Mouse (Mus musculus): ENCODE data around the gene Syndig1.

Gene Syndig1

DNA sequence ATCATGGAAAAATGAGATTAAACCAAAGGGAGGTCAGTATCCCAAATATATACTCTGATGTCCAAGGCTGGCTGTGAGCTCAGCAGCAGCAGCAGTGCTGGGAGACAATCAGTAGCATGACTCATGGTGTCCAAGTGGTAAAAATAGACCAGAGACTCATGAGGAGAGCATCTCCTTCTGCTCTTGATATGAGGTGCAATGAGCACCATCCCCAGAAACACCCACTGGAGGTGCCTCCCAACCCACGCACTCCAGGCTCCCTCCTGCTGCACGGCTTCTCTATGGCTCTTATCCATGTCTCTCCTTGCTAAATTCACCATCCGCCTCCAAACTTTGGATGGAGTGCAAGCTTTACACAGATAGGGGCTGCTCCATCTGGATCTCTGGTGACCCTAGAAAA lies 44.3 kb downstream of the Syndig1 start:
- DNase-seq (ENCODE audit: low spot score in 2 of 2): no peak

DNA sequence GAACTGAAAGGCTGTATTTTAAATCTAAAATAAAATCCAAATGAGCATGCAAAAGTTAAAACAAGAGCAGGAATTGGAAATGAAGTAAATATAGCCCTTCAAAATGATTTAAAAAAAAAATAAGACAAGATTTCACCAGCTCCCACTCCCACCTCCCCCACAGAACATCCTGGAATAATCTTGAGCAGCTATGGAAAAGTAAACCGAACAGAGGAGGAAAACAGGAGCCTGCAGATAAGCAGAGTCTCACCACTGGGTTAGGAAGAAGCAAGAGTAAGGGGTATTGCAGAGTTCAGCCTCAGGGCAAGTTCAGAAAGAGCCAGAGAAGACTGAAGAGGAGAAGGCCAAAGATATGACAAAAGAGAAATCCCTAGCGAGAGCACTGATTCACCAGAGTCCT lies 48.9 kb downstream of the Syndig1 start:
- DNase-seq (ENCODE audit: low spot score in 2 of 2): no peak

DNA sequence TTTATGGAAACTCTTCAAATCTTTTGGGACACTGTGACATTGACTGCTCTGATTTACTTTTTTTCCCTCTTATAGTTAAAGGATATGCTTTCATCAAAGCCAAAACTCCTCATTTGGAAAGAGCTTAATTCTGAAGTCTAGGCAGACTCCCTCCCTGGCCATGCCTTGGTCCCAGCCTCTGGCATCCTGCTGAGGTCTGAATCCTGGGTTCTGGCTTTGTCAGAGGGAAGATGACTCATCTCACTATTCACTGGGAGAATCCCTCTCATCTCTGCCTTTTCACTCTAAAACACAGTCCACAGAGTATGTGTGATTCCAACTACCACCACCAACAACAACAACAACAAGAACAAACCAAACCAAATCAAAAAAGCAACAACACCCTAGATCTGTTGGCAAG lies 58.6 kb downstream of the Syndig1 start:
- no peak for DNase-seq (ENCODE audit: low spot score in 2 of 2)

DNA sequence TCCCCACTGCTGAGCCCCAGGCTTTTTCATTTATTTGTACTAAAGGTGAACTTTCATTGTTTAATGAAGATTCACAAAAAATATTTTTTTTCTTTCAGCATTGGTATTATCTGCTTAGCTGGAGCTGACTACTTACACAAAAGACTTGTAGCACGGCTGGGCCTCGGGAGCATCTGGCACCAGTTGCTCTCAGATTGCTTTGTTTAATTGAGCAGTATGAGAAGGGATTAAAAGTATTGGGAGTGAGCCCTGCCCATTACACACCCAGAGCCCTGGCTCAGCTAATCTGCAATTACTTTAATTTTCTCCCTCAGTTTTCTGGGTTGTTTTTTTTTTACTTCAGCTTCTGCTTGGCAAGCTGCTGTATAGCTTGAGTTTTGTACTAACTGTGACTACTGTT lies 62.6 kb downstream of the Syndig1 start:
- no peak for DNase-seq (ENCODE audit: low spot score in 2 of 2)

DNA sequence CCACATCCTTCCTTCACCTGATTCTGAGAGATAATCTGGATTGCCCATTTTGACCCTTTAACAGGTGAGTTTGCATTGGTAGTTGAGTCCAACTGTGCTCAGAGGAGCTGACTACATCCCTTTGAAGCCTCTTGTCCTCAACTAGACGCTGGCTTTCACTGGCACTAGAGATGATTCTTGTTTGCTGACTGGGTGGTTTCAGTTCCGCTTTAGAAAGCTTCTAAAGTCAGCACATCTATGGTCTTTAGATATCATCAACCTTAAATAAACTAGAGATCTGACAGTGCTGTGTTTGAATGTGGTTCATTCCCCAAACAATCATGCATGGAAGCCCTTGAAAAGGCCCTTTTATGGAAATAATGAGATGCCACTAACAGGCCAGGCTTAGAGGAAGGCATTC lies 67.3 kb downstream of the Syndig1 start:
- no peak for DNase-seq (ENCODE audit: low spot score in 2 of 2)

DNA sequence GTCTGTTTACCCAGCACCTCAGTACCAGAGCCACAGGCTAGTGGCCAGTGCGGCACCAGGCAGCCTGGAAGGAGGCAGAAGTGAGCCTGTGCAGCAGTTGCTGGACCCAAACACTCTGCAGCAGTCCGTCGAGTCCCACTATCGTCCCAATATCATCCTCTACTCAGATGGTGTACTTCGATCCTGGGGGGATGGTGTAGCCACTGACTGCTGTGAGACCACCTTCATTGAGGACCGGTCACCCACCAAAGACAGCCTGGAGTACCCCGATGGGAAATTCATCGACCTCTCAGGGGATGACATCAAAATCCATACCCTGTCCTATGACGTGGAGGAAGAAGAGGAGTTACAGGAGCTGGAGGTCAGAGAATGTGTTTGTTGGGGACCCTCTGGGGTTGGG lies 70.6 kb downstream of the Syndig1 start:
- DNase-seq (ENCODE audit: low spot score in 2 of 2): no peak

DNA sequence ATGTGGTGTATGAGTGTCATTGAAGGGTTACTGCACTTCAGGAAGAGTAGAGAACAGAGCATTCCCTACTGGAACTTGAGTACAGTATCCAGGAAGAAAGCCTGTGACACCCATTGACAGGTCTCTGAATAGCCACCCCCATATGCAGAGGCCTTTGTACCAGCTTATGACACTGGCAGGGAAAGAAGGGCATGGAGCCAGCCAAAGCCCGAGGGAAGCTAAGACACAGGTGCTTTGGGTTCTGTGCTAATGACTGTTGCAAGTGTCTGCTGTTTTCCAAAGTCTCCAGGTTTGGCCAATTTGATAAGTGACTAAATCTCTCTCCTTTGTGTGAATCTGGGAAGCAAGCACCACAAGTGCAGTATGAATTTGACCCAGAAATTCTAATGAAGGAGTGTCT lies 71.6 kb downstream of the Syndig1 start:
- no peak for DNase-seq (ENCODE audit: low spot score in 2 of 2)

DNA sequence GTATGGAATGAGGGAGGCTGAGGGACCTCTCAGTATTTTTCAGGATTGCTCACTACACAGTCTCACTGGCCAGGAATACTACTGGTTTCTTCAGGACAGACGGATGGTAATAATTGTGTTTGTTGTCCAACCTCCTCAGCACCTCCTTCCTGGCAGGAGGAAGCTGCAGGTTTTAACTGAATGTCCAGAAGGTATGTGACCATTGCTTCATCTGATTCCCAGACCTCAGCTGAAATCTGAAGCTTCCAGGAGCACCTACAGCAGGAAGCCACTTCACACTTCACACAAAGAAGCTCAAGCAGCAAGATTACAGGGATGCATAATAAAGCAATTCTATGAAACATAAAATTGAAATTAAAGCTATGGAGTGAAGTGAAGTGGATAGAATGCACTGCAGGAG lies 75.4 kb downstream of the Syndig1 start:
- no peak for DNase-seq (ENCODE audit: low spot score in 2 of 2)

DNA sequence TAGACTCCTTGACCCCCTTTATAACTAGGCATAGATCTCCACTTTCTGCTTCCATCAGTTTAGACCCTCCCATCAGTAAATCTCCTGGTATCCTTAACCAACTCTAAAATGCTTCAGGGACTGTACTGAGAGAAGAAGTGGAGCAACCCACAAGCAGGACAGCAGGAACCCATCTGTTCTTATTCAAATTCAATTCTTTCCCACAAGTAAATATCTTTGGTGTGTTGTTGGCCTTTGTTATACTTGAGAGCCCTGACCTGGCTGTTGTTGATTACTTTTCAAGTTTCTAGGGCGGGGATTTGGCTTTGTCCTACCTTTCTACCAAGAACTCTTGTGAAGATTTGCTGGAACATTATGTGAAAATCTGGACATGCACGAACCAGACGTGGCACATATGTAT lies 77.7 kb downstream of the Syndig1 start:
- DNase-seq (ENCODE audit: low spot score in 2 of 2): no peak

DNA sequence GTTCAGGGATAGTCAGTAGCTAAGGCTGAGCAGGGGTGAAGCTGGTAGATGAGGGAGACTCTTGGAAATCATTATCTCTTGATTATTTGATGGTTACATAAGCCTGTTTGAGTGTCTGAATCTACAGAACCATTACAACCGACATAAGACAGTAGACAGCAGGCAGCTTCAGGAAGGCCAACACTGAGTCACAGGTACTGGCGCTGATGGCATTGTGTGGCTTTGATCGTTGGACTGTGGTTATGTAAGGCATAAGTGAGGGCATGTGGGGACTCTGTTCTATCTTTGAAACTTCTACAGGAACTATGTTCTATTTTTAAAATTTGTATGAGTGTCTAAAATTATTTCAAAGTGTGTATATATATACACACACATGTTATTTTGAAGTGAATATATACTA lies 88.2 kb downstream of the Syndig1 start:
- no peak for DNase-seq (ENCODE audit: low spot score in 2 of 2)

DNA sequence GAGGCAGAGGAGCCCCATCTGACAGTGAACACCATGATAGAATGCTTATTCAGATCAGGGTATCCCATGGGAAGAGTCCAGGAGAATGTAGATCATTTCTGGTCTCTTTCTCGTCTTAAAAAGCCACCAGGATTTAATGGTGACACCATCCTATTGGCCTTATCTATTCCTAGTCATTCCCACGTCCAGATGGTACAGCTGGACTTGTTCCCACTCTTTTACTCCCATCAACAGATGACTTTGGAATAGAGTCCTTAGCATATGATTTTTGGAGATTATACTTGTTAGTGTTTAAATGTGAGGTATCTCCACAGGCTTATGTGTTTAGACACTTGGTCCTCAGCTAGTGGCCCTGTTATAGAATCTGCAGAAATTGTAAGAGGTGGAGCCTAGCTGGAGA lies 94.5 kb downstream of the Syndig1 start:
- no peak for DNase-seq (ENCODE audit: low spot score in 2 of 2)

DNA sequence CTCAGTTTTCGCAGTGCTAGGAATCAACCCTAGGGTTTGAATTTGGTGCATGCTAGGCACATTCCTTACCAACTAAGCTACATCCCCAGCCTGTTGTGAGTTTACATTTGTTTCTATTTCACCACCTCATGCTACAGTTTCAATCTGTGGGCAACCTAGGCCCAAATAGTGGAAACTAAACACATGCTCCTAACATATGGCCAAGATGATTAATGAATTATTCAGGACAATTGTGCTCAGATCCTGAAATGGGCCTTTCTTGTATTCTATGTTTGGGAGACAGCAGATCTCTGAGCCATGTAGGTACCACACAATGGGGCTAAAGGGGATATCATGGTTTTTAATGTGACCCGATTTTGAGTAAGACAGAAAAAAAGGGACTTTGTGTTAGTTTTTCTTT lies 96.9 kb downstream of the Syndig1 start:
- no peak for DNase-seq (ENCODE audit: low spot score in 2 of 2)

DNA sequence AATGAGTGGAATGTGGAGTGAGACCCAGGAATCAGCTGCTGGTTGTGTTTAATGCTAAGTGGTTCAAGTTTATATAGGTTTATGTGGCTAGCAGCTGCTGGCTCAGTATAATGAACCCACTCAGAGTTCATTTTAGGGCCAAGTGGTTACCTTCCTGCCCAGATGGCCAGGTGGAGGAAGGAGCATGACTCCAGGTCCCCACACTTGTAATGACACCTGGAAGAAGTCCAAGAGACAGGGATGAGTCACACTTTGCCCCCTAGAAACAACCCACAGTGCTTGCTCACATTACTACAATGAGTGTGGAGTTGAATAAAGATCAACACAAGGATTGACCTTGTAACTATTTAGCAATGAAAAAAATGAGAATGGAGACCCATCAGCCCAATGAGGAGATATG lies 98.0 kb downstream of the Syndig1 start:
- no peak for DNase-seq (ENCODE audit: low spot score in 2 of 2)

DNA sequence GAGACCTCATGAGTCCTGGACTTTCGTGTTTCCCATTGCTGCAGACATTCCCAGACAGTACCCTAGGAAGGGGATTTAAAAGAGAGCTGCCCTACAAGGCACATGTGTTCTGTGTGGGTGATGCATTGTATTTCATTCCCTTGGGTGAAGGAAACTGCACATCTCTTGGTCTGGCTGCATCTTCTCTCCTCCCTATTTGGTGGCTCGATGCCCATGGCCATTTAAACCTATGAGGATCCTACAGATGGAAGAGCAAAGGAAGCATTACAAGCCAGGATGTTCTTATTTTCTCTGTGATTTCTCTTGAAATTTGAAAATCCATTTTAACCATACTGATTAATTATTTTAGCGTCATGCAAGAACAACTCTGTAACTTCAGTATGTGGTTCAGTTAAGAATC lies 98.5 kb downstream of the Syndig1 start:
- no peak for DNase-seq (ENCODE audit: low spot score in 2 of 2)

DNA sequence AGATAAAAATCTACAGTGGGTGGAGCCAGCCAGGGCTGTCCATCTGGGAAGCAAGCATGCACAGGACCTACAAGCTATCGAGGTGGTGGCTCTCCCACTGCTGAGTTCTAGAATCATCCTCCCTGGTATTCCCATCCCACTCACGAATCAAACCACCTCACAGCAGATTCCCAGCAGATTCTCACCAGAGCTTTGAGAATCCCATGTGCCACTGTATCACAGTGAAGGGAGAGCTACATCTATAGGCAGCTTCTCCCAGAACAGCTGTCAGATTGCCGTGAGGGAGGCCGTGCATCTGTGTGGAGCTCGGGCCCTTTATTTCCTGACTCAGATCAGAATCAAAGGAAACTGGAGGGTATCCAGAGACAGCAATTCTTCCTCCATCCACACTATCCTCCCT lies 101.0 kb downstream of the Syndig1 start:
- DNase-seq (ENCODE audit: low spot score in 2 of 2): no peak

DNA sequence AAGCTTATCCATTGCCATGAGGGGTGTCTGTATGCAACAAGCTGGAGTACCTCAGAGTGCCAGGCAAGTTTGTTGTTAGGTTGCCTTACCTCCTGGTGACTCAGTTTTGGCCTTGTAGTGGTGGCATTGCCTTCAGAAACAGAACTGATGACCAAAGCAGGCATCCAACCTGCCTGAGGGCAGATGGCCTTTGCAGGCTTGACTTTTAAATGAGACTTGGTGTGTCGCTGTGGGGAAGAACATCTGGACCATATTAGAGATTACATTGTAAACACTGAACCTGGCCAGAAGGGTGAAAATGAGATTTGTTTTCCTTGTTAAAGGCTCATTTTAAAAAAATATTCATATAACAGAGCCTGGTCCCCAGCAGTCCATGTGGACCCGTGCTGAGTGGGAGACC lies 102.1 kb downstream of the Syndig1 start:
- DNase-seq (ENCODE audit: low spot score in 2 of 2): no peak

DNA sequence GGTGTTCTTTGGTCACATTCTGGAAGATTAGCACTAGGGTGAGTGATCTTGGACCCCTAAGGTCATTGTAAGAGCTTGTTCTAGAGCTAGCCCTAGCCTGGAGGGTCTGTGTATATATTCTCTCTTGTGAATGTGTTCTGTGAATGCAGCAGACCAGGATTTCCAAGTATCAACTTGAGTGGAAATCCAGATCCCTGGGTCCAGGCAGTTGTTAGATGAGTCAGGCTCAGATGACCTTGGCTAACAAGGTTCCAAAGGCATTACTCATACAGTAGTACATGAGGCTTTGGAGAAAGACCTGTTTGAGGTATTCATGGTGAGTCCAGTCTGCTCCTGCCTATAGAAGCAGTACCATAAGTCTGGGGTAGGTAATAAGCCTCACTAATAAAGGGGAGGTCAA lies 103.1 kb downstream of the Syndig1 start:
- no peak for DNase-seq (ENCODE audit: low spot score in 2 of 2)

DNA sequence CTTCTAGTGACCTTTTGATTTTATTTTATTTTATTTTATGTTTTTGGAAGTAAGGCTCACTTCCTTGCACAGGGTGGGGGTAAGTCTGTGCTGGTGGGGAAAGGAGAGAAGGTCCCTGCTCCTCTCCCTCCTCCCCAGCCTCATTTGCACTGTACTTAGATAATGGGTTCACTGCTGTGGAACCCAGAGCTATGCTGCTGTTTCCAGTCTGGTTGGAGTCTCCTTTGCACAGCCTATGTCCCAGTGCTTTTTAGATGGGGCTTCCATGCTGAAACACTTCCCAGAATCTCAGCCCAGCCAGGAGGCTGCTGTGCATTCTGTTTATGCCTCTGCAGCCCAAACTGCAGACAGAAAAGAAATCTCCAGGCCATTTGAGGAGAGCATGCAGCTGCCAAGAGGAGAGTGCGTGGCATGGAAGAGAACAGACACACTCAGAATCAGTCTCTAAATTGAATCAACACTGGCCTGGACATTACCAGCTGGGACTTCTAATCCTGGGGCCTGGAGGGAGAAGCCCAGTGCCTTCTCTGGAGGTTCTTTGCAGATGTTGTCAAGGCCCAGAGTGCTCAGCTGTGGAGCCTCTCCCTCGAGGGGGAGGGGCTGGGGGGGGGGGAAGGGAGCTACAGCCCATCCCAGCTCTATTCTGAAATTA lies 104.4 kb downstream of the Syndig1 start:
- DNase-seq (ENCODE audit: low spot score in 2 of 2): no peak

DNA sequence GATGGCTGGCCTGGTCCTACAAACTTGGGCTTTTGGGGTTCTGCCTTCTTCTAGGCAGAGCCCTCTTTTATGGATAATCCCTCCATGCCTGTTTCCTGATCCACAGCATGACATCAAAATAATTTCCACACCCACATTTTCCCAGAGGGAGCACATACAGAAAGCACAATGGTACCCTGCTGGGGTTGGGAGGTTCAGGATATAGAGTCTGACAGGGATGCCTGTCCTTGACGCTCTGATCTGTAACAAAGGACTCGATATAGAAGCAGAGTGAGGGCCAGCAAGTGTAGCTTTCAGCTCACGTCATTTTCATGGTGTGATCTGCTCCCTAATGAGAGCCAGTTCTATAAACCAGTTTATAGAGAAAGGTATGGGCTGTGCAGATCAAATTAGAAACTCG lies 105.1 kb downstream of the Syndig1 start:
- DNase-seq (ENCODE audit: low spot score in 2 of 2): no peak

DNA sequence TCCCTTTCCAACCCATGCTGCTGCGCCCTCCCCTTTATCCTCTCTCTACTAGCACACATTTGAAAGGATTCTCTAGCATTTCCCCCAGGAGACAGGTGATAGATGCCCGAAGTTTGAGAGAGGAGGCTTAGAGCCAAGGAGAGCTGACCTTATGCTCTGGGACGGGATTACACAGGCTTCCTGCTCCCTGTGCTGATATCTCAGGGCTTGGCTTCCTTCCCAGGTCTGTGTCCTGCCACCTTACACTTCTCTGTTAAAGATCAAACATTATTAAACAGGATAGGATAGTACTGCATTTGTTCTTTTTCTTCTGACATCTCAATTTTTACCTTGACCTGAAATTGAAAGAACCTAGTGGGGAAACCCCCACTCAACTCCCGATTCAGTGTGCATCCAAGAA lies 109.8 kb downstream of the Syndig1 start:
- no peak for DNase-seq (ENCODE audit: low spot score in 2 of 2)

DNA sequence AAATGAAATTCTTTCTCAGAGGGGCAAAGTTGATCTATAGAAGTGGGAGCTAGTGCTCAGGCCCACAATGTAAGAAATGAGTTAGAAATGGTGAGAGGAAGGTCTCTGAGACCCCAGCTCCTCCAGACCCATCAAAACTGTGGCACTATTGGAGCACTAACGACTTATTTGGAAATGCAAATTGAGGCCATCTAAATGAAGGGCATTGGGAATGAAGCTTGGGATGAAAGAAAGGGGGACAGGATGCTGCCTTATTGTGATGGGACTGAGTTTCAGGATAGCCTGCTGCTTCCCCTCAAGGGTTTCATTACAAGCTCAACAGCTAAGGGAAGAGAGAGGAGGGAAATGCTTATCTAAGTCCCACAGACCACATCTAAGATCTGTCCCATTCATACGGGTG lies 110.6 kb downstream of the Syndig1 start:
- DNase-seq (ENCODE audit: low spot score in 2 of 2): no peak

DNA sequence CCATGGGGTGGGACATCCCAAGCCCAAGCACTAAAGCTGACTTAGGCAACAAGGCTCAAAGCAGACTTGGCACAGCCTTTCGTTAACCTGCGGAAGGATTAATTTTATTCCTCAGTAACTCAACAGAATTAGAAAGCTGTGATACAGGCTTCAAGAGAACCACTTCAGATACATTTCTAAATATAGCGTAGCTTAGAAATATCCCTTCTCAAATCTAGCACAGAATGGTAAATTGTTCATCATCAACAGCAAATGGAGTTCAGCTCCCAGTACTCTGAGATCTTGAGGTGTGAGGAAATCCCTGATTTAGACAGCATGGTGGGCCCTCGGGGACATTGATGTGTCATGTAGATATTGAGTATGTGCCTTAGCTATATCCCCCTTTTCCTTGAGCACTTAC lies 121.6 kb downstream of the Syndig1 start:
- DNase-seq (ENCODE audit: low spot score in 2 of 2): no peak

DNA sequence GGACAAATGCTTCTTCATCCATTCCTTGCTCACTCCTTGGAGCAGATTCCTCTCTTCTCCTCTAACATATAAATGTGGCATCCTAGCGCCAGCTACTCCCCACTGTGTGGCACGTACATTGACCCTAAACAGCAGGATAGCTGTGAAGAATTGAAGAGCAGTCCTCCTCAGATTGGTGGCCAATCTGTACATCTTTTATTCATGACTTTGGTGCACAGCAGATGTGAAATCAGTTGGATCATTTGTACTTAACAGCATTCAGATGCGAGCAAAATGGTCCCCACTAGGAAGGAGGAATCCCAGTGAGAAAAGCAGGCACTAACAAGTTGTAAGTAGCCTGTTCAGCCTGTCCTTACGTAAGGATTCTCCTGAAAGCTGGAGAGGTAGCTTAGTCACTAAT lies 142.0 kb downstream of the Syndig1 start:
- no peak for DNase-seq (ENCODE audit: low spot score in 2 of 2)

DNA sequence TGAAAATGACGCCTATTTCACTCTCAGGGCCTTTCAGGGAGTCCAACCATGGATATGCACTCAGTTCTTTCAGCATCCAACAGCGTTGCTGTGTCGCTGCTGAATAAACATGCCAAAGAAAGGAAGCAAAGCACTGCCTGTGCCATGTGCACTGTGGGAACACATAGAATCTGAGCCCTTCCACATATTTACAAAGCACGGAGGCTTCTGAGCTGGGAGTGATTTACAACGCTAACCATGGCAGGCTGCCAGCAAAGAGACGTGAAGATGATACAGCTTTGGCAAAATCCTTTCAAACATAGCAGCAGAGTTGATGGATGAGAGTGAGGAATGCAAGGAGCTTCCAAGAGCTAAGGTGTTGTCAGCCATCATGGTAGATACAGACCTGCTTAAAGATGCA lies 144.6 kb downstream of the Syndig1 start:
- peak in 1 of 2 experiments; percentile 7 for DNase-seq (ENCODE audit: low spot score in 2 of 2)

DNA sequence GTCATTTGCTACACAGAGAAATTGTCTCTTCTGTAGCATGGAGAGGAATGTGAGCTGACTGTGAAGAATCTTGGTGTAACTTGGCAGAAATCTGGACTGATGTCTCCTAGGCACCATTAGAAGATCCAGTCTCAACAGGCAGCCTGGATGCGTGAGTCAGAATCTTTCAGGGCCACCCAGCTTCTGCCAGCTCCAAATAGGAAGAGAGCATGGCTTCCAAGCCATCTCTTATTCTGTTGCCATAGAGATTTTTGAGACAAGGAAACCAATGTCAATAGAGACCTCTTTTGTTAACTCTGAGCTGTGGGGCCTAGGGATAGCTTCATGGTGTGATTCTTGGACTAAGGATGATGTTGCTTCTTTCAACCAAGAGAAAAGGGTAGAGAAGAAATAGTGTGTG lies 151.4 kb downstream of the Syndig1 start:
- DNase-seq (ENCODE audit: low spot score in 2 of 2): no peak

Data from cerebellum, postnatal 4 days (tissue).